Mouse (Mus musculus) hindbrain, embryonic 14.5 days (tissue): ENCODE measurements around the gene Elmo1. TPM values are rescaled to one million over a fixed set of nuclear protein-coding genes. Genes with fewer than 3 reads are reported as not detected.
A peak's percentile ranks its signal among the peaks of the same experiment; 100 is the strongest.
"Not testable (repeated sequence)": the region's sequence is repeated elsewhere in the genome, so short reads cannot be mapped to it uniquely, and the experiment has no call there.

ENCODE experiments used
- ATAC-seq: fragments of 200-750 bp; cut with Nextera tagmentation; 2 replicates; pipeline ENCODE4 v1.8.0; 2017; ENCODE audit warnings: moderate number of reproducible peaks, mild to moderate bottlenecking, moderate TSS enrichment, moderate library complexity; ENCODE audit not compliant: low FRiP score
- DNase-seq: peaks from one replicate; pipeline ENCODE4 v3.0.0-alpha.2; 2015; ENCODE audit warnings: low spot score
- H3K27ac ChIP-seq: fragments of 300-500 bp; sonication (generic); 2 replicates; pipeline ENCODE4 v1.5.1; 2014; ENCODE audit warnings: mild to moderate bottlenecking, moderate library complexity
- H3K27me3 ChIP-seq: fragments of 300-500 bp; sonication (generic); 2 replicates; pipeline ENCODE4 v1.6.1; 2014; ENCODE audit warnings: mild to moderate bottlenecking, low read length, mixed read lengths; ENCODE audit not compliant: control insufficient read depth, insufficient read depth
- H3K36me3 ChIP-seq: fragments of 300-500 bp; sonication (generic); replicated peaks from 2 replicates; pipeline ENCODE4 v1.6.1; 2014; ENCODE audit not compliant: control insufficient read depth, insufficient read depth
- H3K4me1 ChIP-seq: fragments of 300-500 bp; sonication (generic); replicated peaks from 2 replicates; pipeline ENCODE4 v1.6.1; 2014; ENCODE audit warnings: antibody characterized with exemption, low read length, mixed read lengths; ENCODE audit not compliant: control insufficient read depth, insufficient read depth
- H3K4me2 ChIP-seq: fragments of 300-500 bp; sonication (generic); replicated peaks from 2 replicates; pipeline ENCODE4 v1.6.1; 2014; ENCODE audit warnings: mild to moderate bottlenecking, moderate library complexity
- H3K4me3 ChIP-seq: fragments of 300-500 bp; sonication (generic); replicated peaks from 2 replicates; pipeline ENCODE4 v1.5.1; 2014; ENCODE audit warnings: mild to moderate bottlenecking, low read length
- H3K9ac ChIP-seq: fragments of 300-500 bp; sonication (generic); 2 replicates; pipeline ENCODE4 v1.6.1; 2014
- H3K9me3 ChIP-seq: fragments of 300-500 bp; sonication (generic); 2 replicates; pipeline ENCODE4 v1.6.1; 2016; ENCODE audit warnings: low read length; ENCODE audit not compliant: control insufficient read depth
- WGBS: fragments of 180-500 bp; shearing (Covaris S2); extraction: QIAGEN DNeasy Blood & Tissue Kit; methylation state at CpG from one replicate; pipeline ENCODE4 v1.1.7; 2014; 5-methylcytosine and 5-hydroxymethylcytosine counted together
- polyA plus RNA-seq: library from polyadenylated mRNA; unstranded; fragments of >200 nt; fragmentation: Nextera tagmentation; extraction: Ambion mirVana; gene quantifications from 2 replicates; pipeline ENCODE4 v1.2.1, GENCODE M21; 2014

The Elmo1 gene
- polyA plus RNA-seq, 1 experiment from 2014 or later: 41.9 TPM

DNA sequence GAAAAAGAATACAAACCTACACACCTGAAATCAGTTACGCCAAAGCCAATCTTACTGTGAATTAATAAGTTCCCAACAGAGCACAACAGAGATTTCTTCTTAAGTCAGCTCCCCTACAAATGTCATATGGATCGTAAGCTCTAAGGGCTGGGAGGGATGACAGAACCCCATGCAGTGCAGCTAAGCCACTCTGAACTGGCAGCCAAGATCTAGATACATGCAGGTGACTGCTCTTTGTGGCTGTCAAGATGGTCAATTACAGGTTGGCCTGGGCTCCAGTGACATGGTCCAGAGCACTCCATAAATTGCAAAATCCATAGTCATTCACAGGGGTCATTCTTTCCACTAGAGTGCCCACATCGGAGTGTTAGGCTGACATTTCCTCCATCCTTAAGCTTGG lies 516.5 kb downstream of the Elmo1 start:
- Histone ChIP-seq H3K27me3 (no peaks in the 10 kb centered on the region), H3K4me3 (no peak overlapping the region), H3K9me3 (no peaks in the 10 kb centered on the region), H3K9ac (no peak overlapping the region), H3K36me3 (peaks cover 22% of the 10 kb centered on the region), H3K4me1 (peaks cover 9% of the 10 kb centered on the region), H3K4me2 (no peak overlapping the region), H3K27ac (no peak overlapping the region)
- ATAC-seq (no peak), DNase-seq (no peak)
- 82% methylated on average over 3 of the region's 3 CpGs for WGBS

- WGBS: 13% methylated on average over 3 of the region's 3 CpGs
- ATAC-seq (peak; percentile 76), DNase-seq (no peak)
- H3K36me3 ChIP-seq: peaks cover 15% of the 10 kb centered on the region
- H3K4me2 ChIP-seq: no peak overlapping the region
- no peaks in the 10 kb centered on the region for H3K9me3 ChIP-seq
- H3K27ac ChIP-seq: 0 out of 2 replicates have a peak overlapping the region, but pooled peaks have one; percentile 5
- peaks cover 9% of the 10 kb centered on the region for H3K4me1 ChIP-seq
- no peaks in the 10 kb centered on the region for H3K27me3 ChIP-seq
- H3K4me3 ChIP-seq: no peak overlapping the region
- no peak overlapping the region for H3K9ac ChIP-seq
Observed at GRCm38 (mm10) chr13:20609003-20609688, 518.8 kb downstream of the Elmo1 start.

DNA sequence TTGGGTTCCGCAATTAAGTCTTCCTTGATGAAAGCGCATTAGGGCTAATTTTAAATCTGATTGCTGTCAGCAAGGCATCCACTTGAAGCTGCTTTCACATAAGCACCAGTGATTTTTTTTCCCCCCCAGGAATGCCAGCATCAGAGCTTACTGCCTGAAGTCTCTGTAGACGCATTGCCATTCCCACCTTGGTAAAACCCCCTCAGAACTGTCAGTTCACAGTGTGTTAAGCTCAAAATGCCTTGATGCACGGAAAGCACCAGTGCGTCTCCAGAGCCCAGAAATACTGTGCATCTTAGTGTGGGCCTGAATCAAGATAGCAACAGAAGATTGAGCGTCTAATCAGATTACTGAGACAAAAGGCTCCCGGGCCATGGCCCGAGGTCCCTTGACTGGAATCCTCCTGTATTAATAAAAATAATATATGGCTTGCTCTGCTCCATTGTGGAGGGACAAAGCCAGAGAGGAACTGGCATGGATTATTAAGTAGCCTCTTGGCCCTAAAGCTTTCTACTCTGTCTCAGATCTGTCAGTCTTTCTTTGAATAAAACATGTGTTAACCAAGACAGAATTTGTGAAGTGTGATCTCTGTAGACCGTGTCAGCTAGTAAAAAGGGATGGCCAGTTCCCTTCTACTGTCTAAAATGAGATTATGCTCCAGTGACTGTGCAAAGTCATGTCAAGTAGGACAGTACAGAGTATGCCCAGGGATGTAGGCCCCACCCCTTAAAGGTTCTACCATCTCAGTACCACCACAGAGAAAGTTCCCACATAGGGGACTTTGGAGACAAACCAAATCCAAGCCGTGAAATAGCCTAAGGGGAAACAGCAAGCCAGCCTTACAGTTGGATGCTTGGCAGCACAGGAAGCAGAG lies 525.4 kb downstream of the Elmo1 start:
- DNase-seq: no peak
- WGBS: 51% methylated on average over 10 of the region's 10 CpGs
- Histone ChIP-seq H3K36me3 (no peaks in the 10 kb centered on the region), H3K9me3 (no peaks in the 10 kb centered on the region), H3K4me1 (peaks cover 8% of the 10 kb centered on the region; the same call in 1 of the 2 replicates), H3K4me3 (no peak overlapping the region), H3K27me3 (no peaks in the 10 kb centered on the region), H3K4me2 (no peak overlapping the region), H3K27ac (no peak overlapping the region), H3K9ac (no peak overlapping the region)
- ATAC-seq: peak; percentile 70

GRCm38 (mm10) chr13:20619946-20620345 lies 529.5 kb downstream of the Elmo1 start:
- Histone ChIP-seq H3K9me3 (no peaks in the 10 kb centered on the region), H3K4me3 (no peak overlapping the region), H3K4me1 (0 out of 2 replicates have a peak, but pooled peaks cover 8% of the 10 kb centered on the region), H3K36me3 (no peaks in the 10 kb centered on the region), H3K27me3 (no peaks in the 10 kb centered on the region), H3K9ac (no peak overlapping the region), H3K4me2 (no peak overlapping the region), H3K27ac (no peak overlapping the region)
- DNase-seq (no peak), ATAC-seq (no peak)
- 93% methylated on average over 5 of the region's 5 CpGs for WGBS

GRCm38 (mm10) chr13:20623071-20623850 lies 532.9 kb downstream of the Elmo1 start:
- no peaks in the 10 kb centered on the region for H3K27me3 ChIP-seq
- H3K4me2 ChIP-seq: no peak overlapping the region
- 78% methylated on average over 7 of the region's 7 CpGs for WGBS
- H3K9ac ChIP-seq: no peak overlapping the region
- no peak overlapping the region for H3K27ac ChIP-seq
- H3K4me3 ChIP-seq: no peak overlapping the region
- no peaks in the 10 kb centered on the region for H3K4me1 ChIP-seq
- 0 out of 2 replicates have a peak, but pooled peaks cover 3% of the 10 kb centered on the region for H3K9me3 ChIP-seq
- no peak for ATAC-seq
- no peak for DNase-seq
- no peaks in the 10 kb centered on the region for H3K36me3 ChIP-seq

- H3K27me3 ChIP-seq: no peaks in the 10 kb centered on the region
- 0 out of 2 replicates have a peak, but pooled peaks cover 3% of the 10 kb centered on the region for H3K9me3 ChIP-seq
- WGBS: 92% methylated on average over 6 of the region's 6 CpGs
- H3K36me3 ChIP-seq: no peaks in the 10 kb centered on the region
- no peak overlapping the region for H3K9ac ChIP-seq
- DNase-seq (no peak), ATAC-seq (no peak)
- no peak overlapping the region for H3K4me2 ChIP-seq
- no peak overlapping the region for H3K27ac ChIP-seq
- no peaks in the 10 kb centered on the region for H3K4me1 ChIP-seq
- H3K4me3 ChIP-seq: no peak overlapping the region
Observed at GRCm38 (mm10) chr13:20627796-20628195, 537.4 kb downstream of the Elmo1 start.

DNA sequence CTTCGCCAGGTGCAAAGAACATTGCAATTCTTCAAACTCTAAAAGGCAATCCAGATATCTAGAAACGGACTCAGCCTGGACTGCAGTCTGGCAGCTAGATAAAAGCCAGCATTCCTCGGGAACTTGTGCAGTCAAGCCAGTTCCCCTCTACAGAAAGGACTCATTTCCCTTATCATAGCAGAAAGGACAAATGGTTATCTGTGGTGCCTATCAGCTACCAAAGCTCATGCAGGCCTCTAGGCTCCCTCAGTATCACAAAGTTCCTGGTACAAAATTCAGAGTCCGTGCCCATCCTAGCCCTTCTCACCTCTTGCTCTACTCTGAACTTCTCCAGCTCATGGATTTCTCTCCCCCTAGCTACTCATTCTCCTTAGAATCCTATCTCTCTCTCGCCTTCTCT lies 542.1 kb downstream of the Elmo1 start:
- ATAC-seq (no peak), DNase-seq (no peak)
- no peaks in the 10 kb centered on the region for H3K4me1 ChIP-seq
- no peaks in the 10 kb centered on the region for H3K9me3 ChIP-seq
- no peaks in the 10 kb centered on the region for H3K27me3 ChIP-seq
- no peak overlapping the region for H3K9ac ChIP-seq
- H3K27ac ChIP-seq: no peak overlapping the region
- H3K4me2 ChIP-seq: no peak overlapping the region
- 86% methylated on average over 5 of the region's 5 CpGs for WGBS
- no peaks in the 10 kb centered on the region for H3K36me3 ChIP-seq
- H3K4me3 ChIP-seq: no peak overlapping the region

GRCm38 (mm10) chr13:20634679-20635078 lies 544.3 kb downstream of the Elmo1 start:
- not testable (repeated sequence) for DNase-seq, H3K27ac ChIP-seq, H3K9me3 ChIP-seq, H3K4me2 ChIP-seq, H3K27me3 ChIP-seq, H3K9ac ChIP-seq, H3K4me1 ChIP-seq, H3K4me3 ChIP-seq, ATAC-seq, H3K36me3 ChIP-seq
- 67% methylated on average over 1 of the region's 2 CpGs for WGBS

GRCm38 (mm10) chr13:20635646-20636045 lies 545.2 kb downstream of the Elmo1 start:
- WGBS: 66% methylated on average over 2 of the region's 2 CpGs
- H3K27ac ChIP-seq: no peak overlapping the region
- DNase-seq (no peak), ATAC-seq (peak; percentile 48; the same call in 1 of the 2 replicates)
- H3K4me2 ChIP-seq: no peak overlapping the region
- no peak overlapping the region for H3K9ac ChIP-seq
- H3K9me3 ChIP-seq: no peaks in the 10 kb centered on the region
- no peaks in the 10 kb centered on the region for H3K4me1 ChIP-seq
- H3K36me3 ChIP-seq: no peaks in the 10 kb centered on the region
- H3K27me3 ChIP-seq: no peaks in the 10 kb centered on the region
- H3K4me3 ChIP-seq: no peak overlapping the region
